Mouse (Mus musculus): ENCODE results near the gene Tgfbi. TPM values are rescaled to one million over a fixed set of nuclear protein-coding genes. Genes with fewer than 3 reads are reported as not detected.

Gene Tgfbi
- 408 and 422 TPM in 2 replicates for polyA plus RNA-seq (2015; fragmentation: Nextera tagmentation; extraction: Ambion mirVana)

DNA sequence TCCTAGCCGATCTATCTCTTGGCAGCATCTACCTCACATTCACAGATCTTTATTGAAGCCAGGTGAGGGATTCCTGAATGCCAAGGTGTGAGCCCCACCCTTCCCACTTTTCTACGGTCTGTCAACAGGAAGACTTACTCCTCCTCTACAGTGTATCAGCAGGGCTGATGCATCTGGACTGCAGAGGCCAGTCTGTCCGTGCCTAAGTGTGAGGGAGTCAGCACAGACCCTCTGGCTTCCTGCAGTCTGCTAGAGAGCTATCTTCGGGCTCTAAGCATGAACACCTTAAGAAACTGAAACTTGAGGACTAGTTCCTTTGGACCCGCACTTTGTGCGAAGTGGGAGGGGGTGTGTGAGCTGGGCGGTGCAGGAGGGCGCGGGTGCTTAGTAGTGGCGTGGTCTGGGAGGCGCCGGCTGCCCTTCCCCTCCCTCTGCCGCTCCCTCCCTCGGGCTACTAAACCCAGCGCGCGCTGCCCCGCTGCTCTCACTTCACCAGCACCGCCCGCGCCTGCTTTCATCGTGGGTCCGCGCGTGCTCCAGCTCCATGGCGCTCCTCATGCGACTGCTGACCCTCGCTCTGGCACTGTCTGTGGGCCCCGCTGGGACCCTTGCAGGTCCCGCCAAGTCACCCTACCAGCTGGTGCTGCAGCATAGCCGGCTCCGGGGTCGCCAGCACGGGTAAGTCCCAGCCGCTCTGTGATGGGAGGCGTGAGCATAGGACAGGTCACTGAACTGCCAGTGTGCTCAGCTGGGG is at the start of gene Tgfbi:
Gene Tgfbi, plus strand, starts transcription at position 421 of the 754 bp plus-strand sequence.
- Histone ChIP-seq H3K9ac (replicated peaks; ENCODE audit: low read depth) (peak within 1 kb of the TSS; percentile 63), H3K4me3 (ENCODE audit: low read depth, low read length) (peak within 1 kb of the TSS; percentile 46), H3K4me2 (replicated peaks; ENCODE audit: low read depth, low read length) (peak within 1 kb of the TSS; percentile 89), H3K36me3 (ENCODE audit: insufficient read depth, low read length) (no peaks in the 10 kb centered on the region), H3K27ac (ENCODE audit: low read length) (0 out of 2 replicates have a peak within 1 kb of the TSS, but pooled peaks have one; percentile 9), H3K4me1 (ENCODE audit: insufficient read depth, low read depth, low read length) (peaks cover 27% of the 10 kb centered on the region), H3K9me3 (ENCODE audit: low read length) (no peaks in the 10 kb centered on the region), H3K27me3 (replicated peaks; ENCODE audit: insufficient read depth, low read length) (no peaks in the 10 kb centered on the region)
- WGBS, result 3% methylated on average over 28 of the region's 36 CpGs
- TF ChIP-seq CTCF (IDR thresholded peaks at IDR 0.05) (no peak), EP300 (IDR thresholded peaks at IDR 0.05) (no peak)
- ATAC-seq (peak; percentile 74), DNase-seq (ENCODE audit: low spot score) (peak; percentile 81)

- DNase-seq (ENCODE audit: low spot score) (no peak), ATAC-seq (no peak)
- H3K4me3 ChIP-seq (ENCODE audit: low read depth, low read length), result no peak overlapping the region
- no peak overlapping the region for H3K27ac ChIP-seq (ENCODE audit: low read length)
- H3K4me1 ChIP-seq (ENCODE audit: insufficient read depth, low read depth, low read length), result no peaks in the 10 kb centered on the region
- no peak overlapping the region for H3K9ac ChIP-seq (replicated peaks; ENCODE audit: low read depth)
- TF ChIP-seq EP300 (IDR thresholded peaks at IDR 0.05) (no peak), CTCF (IDR thresholded peaks at IDR 0.05) (no peak)
- no peak overlapping the region for H3K4me2 ChIP-seq (replicated peaks; ENCODE audit: low read depth, low read length)
- WGBS, result 81% methylated on average over 6 of the region's 6 CpGs
- no peaks in the 10 kb centered on the region for H3K36me3 ChIP-seq (ENCODE audit: insufficient read depth, low read length)
- no peaks in the 10 kb centered on the region for H3K9me3 ChIP-seq (ENCODE audit: low read length)
- H3K27me3 ChIP-seq (replicated peaks; ENCODE audit: insufficient read depth, low read length), result no peaks in the 10 kb centered on the region
Observed at GRCm38 (mm10) chr13:56559841-56560370, 49.4 kb upstream of the Tgfbi start.

DNA sequence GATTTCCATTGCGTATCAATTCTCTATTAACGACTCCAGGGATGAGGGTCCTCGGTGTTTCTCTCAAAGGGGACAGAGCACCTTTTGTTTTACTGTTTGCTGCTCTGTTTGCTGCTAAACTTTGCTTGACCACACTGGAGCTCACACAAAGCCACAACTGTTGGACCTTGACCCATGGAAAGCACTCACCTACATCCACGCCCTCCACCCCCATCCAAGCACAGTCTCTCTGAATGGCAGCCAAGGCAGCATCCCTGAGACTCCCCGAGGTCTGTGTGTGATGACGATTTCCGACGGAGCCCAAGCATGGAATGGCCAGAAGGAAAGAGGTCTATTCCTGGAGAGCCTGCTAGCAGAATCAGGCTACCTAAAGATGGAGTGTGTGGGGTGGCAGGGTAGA is 48.2 kb upstream of the Tgfbi start:
- H3K27ac ChIP-seq (ENCODE audit: low read length), result no peak overlapping the region
- H3K4me2 ChIP-seq (replicated peaks; ENCODE audit: low read depth, low read length), result no peak overlapping the region
- TF ChIP-seq EP300 (IDR thresholded peaks at IDR 0.05) (no peak), CTCF (IDR thresholded peaks at IDR 0.05) (no peak)
- no peaks in the 10 kb centered on the region for H3K9me3 ChIP-seq (ENCODE audit: low read length)
- no peak overlapping the region for H3K4me3 ChIP-seq (ENCODE audit: low read depth, low read length)
- no peaks in the 10 kb centered on the region for H3K4me1 ChIP-seq (ENCODE audit: insufficient read depth, low read depth, low read length)
- H3K27me3 ChIP-seq (replicated peaks; ENCODE audit: insufficient read depth, low read length), result no peaks in the 10 kb centered on the region
- 73% methylated on average over 8 of the region's 8 CpGs for WGBS
- no peaks in the 10 kb centered on the region for H3K36me3 ChIP-seq (ENCODE audit: insufficient read depth, low read length)
- no peak for ATAC-seq
- no peak overlapping the region for H3K9ac ChIP-seq (replicated peaks; ENCODE audit: low read depth)
- DNase-seq (ENCODE audit: low spot score), result no peak

DNA sequence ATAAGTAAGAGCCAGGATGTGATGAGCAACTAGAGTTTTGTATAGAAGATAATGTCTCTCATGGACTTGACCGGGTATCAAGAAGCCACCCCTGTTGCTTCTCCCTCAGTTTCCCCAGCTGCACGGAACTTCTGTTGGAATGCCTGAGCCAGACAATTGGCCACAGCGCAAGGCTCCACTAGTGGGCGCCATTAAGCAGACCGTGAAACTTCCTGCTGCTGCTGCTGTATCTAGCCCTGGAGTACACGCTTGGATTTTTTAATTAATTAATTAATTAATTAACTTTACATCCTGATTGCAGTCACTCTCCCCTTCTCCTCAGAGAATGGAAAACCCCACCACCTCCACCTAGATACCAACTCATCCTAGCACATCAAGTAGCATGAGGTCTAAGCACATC is 46.2 kb upstream of the Tgfbi start:
- DNase-seq (ENCODE audit: low spot score) (peak; percentile 30), ATAC-seq (no peak)
- H3K36me3 ChIP-seq (ENCODE audit: insufficient read depth, low read length), result no peaks in the 10 kb centered on the region
- no peaks in the 10 kb centered on the region for H3K4me1 ChIP-seq (ENCODE audit: insufficient read depth, low read depth, low read length)
- no peak overlapping the region for H3K9ac ChIP-seq (replicated peaks; ENCODE audit: low read depth)
- no peaks in the 10 kb centered on the region for H3K9me3 ChIP-seq (ENCODE audit: low read length)
- H3K4me3 ChIP-seq (ENCODE audit: low read depth, low read length), result no peak overlapping the region
- H3K27me3 ChIP-seq (replicated peaks; ENCODE audit: insufficient read depth, low read length), result no peaks in the 10 kb centered on the region
- TF ChIP-seq CTCF (IDR thresholded peaks at IDR 0.05), result peak; percentile 79
- TF ChIP-seq EP300 (IDR thresholded peaks at IDR 0.05), result no peak
- no peak overlapping the region for H3K27ac ChIP-seq (ENCODE audit: low read length)
- WGBS, result 35% methylated on average over 6 of the region's 6 CpGs
- H3K4me2 ChIP-seq (replicated peaks; ENCODE audit: low read depth, low read length), result no peak overlapping the region

- Histone ChIP-seq H3K36me3 (ENCODE audit: insufficient read depth, low read length) (no peaks in the 10 kb centered on the region), H3K27ac (ENCODE audit: low read length) (no peak overlapping the region), H3K4me2 (replicated peaks; ENCODE audit: low read depth, low read length) (no peak overlapping the region), H3K4me3 (ENCODE audit: low read depth, low read length) (no peak overlapping the region), H3K9ac (replicated peaks; ENCODE audit: low read depth) (no peak overlapping the region), H3K9me3 (ENCODE audit: low read length) (no peaks in the 10 kb centered on the region), H3K27me3 (replicated peaks; ENCODE audit: insufficient read depth, low read length) (no peaks in the 10 kb centered on the region), H3K4me1 (ENCODE audit: insufficient read depth, low read depth, low read length) (0 out of 2 replicates have a peak, but pooled peaks cover 2% of the 10 kb centered on the region)
- 48% methylated on average over 10 of the region's 10 CpGs for WGBS
- TF ChIP-seq CTCF (IDR thresholded peaks at IDR 0.05) (no peak), EP300 (IDR thresholded peaks at IDR 0.05) (no peak)
- peak; percentile 61 for ATAC-seq
- peak; percentile 30 for DNase-seq (ENCODE audit: low spot score)
Observed at GRCm38 (mm10) chr13:56566336-56566735, 43.0 kb upstream of the Tgfbi start.

- Histone ChIP-seq H3K27ac (ENCODE audit: low read length) (no peak overlapping the region), H3K27me3 (replicated peaks; ENCODE audit: insufficient read depth, low read length) (no peaks in the 10 kb centered on the region), H3K9ac (replicated peaks; ENCODE audit: low read depth) (no peak overlapping the region), H3K4me1 (ENCODE audit: insufficient read depth, low read depth, low read length) (0 out of 2 replicates have a peak, but pooled peaks cover 3% of the 10 kb centered on the region), H3K9me3 (ENCODE audit: low read length) (no peaks in the 10 kb centered on the region), H3K36me3 (ENCODE audit: insufficient read depth, low read length) (no peaks in the 10 kb centered on the region), H3K4me2 (replicated peaks; ENCODE audit: low read depth, low read length) (no peak overlapping the region), H3K4me3 (ENCODE audit: low read depth, low read length) (no peak overlapping the region)
- 44% methylated on average over 8 of the region's 8 CpGs for WGBS
- peak; percentile 27 for ATAC-seq
- DNase-seq (ENCODE audit: low spot score), result peak; percentile 63
- TF ChIP-seq EP300 (IDR thresholded peaks at IDR 0.05) (no peak), CTCF (IDR thresholded peaks at IDR 0.05) (no peak)
Observed at GRCm38 (mm10) chr13:56571645-56572044, 37.7 kb upstream of the Tgfbi start.
